Mouse (Mus musculus) B cell, adult (primary cell): ENCODE data around the gene Slc30a10. TPM values are rescaled to one million over a fixed set of nuclear protein-coding genes. Genes with fewer than 3 reads are reported as not detected.

Source experiments
- total RNA-seq: library from RNA; stranded (reverse); gene quantifications from 4 replicates; pipeline ENCODE4 v1.2.4, GENCODE M21; 2023; ENCODE audit not compliant: inconsistent age

Gene Slc30a10
- total RNA-seq = not detected in 4 replicates

DNA sequence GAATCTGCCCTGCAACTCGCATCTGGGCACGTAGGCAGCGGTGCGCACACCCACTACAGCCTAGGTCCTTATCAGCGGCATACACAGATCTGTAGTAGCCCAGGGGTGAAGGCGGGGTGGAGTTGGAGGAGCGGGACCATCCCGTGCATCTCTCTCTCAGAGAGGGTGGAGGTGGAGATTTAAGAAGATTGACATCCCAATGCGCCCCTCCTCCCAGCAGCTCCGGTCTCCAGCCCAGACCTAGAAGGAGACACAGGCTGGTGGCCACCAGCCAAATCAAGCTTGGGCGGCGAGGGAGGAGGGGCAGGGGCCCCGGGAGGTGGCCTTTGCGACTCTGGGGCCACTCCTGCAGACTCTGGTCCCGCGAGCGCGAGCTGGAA lies at the start of gene Slc30a10:
Slc30a10 (plus strand) TSS at position 274 of the 380 bp plus-strand sequence.

Other genes with a start within 250 kb of the Slc30a10 start
- 27.5 to 32.8 TPM (median 31.1 TPM) in 4 replicates for gene Iars2, start 125.5 kb upstream of the Slc30a10 start, total RNA-seq
- gene Bpnt1, start 122.7 kb upstream of the Slc30a10 start, total RNA-seq = 18.4 to 24.3 TPM (median 19.9 TPM) in 4 replicates
- 102 to 116 TPM (median 113 TPM) in 4 replicates for gene Eprs, start 91.8 kb upstream of the Slc30a10 start, total RNA-seq